Mouse (Mus musculus): ENCODE results near the gene Ptges. TPM values are rescaled to one million over a fixed set of nuclear protein-coding genes. Genes with fewer than 3 reads are reported as not detected.

Gene Ptges
- polyA plus RNA-seq, 1 experiment = 3.9 TPM

DNA sequence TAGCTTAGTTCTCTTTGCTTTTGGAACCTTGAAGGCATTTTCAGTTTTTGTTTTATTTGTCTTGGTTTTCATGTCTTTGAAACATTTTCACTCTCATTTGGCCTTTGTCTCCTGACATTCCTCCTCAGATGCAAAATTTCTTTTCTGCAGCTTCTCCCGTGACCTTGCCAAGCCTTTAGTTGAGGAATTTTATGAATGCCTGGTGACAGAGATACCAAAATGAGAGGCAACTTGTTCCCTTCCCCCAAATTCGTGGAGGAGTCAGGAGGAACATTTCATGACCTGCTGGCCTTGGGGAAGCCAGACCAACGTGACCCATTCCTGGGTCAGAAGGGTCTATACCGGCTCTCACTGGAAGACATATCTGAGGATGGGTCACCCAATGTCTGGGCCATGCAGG lies 23.0 kb downstream of the Ptges start:
- Histone ChIP-seq H3K4me1 (ENCODE audit: control insufficient read depth, insufficient read depth, low read length) (peaks cover 3% of the 10 kb centered on the region), H3K27me3 (ENCODE audit: control insufficient read depth, insufficient read depth, low read length) (no peaks in the 10 kb centered on the region), H3K36me3 (ENCODE audit: control insufficient read depth, insufficient read depth, low read length) (no peaks in the 10 kb centered on the region), H3K27ac (ENCODE audit: control insufficient read depth, insufficient read depth, low read depth, low read length) (no peak overlapping the region), H3K4me3 (ENCODE audit: control insufficient read depth, low read depth, low read length) (no peak overlapping the region)
- no peak for TF ChIP-seq CTCF (IDR thresholded peaks at IDR 0.05; ENCODE audit: control insufficient read depth, insufficient read depth, insufficient replicate concordance, low read depth, low read length)
- TF ChIP-seq POLR2A (IDR thresholded peaks at IDR 0.05; ENCODE audit: control insufficient read depth, low read depth, low read length) = no peak

DNA sequence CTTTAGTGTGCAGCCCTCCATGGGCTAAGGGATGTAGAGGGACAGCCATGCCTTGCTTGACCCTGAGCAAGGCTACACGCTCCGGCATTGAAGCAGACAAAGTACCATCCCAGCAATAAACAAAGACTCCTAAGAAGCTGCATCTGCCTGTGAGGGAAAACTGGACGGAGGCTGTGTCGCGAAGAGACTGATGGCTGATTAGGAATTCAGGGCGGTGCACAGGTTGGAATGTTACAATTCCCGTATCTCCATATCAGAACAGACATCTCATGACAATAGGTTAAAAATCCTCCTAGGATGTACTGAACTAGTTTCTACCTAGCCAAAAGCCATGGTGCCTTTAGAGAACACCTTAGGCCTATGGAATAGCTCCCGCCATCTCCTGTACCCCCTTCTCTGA lies 23.8 kb downstream of the Ptges start:
- H3K4me3 ChIP-seq (ENCODE audit: control insufficient read depth, low read depth, low read length) = no peak overlapping the region
- no peaks in the 10 kb centered on the region for H3K36me3 ChIP-seq (ENCODE audit: control insufficient read depth, insufficient read depth, low read length)
- peaks cover 3% of the 10 kb centered on the region for H3K4me1 ChIP-seq (ENCODE audit: control insufficient read depth, insufficient read depth, low read length)
- no peak overlapping the region for H3K27ac ChIP-seq (ENCODE audit: control insufficient read depth, insufficient read depth, low read depth, low read length)
- no peaks in the 10 kb centered on the region for H3K27me3 ChIP-seq (ENCODE audit: control insufficient read depth, insufficient read depth, low read length)
- TF ChIP-seq POLR2A (IDR thresholded peaks at IDR 0.05; ENCODE audit: control insufficient read depth, low read depth, low read length) = no peak
- TF ChIP-seq CTCF (IDR thresholded peaks at IDR 0.05; ENCODE audit: control insufficient read depth, insufficient read depth, insufficient replicate concordance, low read depth, low read length) = no peak

DNA sequence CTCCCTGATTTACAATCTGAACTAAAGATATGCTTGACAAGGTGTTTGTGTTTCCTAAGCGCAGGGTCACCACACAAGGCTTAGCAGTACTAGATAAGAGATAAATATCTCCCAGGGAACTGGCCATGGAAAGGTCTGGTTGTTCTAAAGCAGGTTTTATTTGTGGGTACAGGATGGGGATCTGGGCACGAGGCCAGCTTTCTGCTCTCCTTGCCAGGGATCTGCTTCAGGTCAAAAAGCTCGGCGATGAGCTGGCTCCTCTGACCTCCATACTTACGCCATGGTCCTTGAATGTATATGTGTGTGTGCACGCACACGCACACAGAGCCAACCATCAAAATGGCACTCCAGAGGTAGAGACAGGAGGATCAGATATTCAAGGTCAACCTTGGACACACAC lies 24.7 kb downstream of the Ptges start:
- Histone ChIP-seq H3K4me3 (ENCODE audit: control insufficient read depth, low read depth, low read length) (no peak overlapping the region), H3K27ac (ENCODE audit: control insufficient read depth, insufficient read depth, low read depth, low read length) (no peak overlapping the region), H3K36me3 (ENCODE audit: control insufficient read depth, insufficient read depth, low read length) (no peaks in the 10 kb centered on the region), H3K4me1 (ENCODE audit: control insufficient read depth, insufficient read depth, low read length) (peaks cover 3% of the 10 kb centered on the region), H3K27me3 (ENCODE audit: control insufficient read depth, insufficient read depth, low read length) (no peaks in the 10 kb centered on the region)
- TF ChIP-seq POLR2A (IDR thresholded peaks at IDR 0.05; ENCODE audit: control insufficient read depth, low read depth, low read length) = no peak
- no peak for TF ChIP-seq CTCF (IDR thresholded peaks at IDR 0.05; ENCODE audit: control insufficient read depth, insufficient read depth, insufficient replicate concordance, low read depth, low read length)

DNA sequence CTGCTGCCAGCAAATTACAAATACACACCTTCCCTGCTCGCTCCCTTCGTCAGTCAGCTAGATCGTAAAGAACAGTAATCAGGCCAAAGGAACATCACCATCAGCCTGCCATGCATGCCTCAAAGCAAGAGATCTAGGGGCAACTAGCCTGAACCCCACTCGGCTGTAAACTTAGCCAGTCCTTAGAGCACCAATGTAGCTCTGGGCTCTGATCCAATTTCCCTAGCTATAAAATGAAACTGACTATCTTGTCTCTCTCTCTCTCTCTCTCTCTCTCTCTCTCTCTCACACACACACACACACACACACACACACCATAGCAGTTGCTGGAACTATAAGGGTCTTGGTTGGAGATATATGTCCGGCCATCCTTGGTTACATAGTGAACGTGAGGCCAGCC lies 25.4 kb downstream of the Ptges start:
- TF ChIP-seq POLR2A (IDR thresholded peaks at IDR 0.05; ENCODE audit: control insufficient read depth, low read depth, low read length) (no peak), CTCF (IDR thresholded peaks at IDR 0.05; ENCODE audit: control insufficient read depth, insufficient read depth, insufficient replicate concordance, low read depth, low read length) (no peak)
- no peak overlapping the region for H3K4me3 ChIP-seq (ENCODE audit: control insufficient read depth, low read depth, low read length)
- H3K36me3 ChIP-seq (ENCODE audit: control insufficient read depth, insufficient read depth, low read length) = no peaks in the 10 kb centered on the region
- H3K27ac ChIP-seq (ENCODE audit: control insufficient read depth, insufficient read depth, low read depth, low read length) = no peak overlapping the region
- no peaks in the 10 kb centered on the region for H3K27me3 ChIP-seq (ENCODE audit: control insufficient read depth, insufficient read depth, low read length)
- H3K4me1 ChIP-seq (ENCODE audit: control insufficient read depth, insufficient read depth, low read length) = peaks cover 3% of the 10 kb centered on the region

DNA sequence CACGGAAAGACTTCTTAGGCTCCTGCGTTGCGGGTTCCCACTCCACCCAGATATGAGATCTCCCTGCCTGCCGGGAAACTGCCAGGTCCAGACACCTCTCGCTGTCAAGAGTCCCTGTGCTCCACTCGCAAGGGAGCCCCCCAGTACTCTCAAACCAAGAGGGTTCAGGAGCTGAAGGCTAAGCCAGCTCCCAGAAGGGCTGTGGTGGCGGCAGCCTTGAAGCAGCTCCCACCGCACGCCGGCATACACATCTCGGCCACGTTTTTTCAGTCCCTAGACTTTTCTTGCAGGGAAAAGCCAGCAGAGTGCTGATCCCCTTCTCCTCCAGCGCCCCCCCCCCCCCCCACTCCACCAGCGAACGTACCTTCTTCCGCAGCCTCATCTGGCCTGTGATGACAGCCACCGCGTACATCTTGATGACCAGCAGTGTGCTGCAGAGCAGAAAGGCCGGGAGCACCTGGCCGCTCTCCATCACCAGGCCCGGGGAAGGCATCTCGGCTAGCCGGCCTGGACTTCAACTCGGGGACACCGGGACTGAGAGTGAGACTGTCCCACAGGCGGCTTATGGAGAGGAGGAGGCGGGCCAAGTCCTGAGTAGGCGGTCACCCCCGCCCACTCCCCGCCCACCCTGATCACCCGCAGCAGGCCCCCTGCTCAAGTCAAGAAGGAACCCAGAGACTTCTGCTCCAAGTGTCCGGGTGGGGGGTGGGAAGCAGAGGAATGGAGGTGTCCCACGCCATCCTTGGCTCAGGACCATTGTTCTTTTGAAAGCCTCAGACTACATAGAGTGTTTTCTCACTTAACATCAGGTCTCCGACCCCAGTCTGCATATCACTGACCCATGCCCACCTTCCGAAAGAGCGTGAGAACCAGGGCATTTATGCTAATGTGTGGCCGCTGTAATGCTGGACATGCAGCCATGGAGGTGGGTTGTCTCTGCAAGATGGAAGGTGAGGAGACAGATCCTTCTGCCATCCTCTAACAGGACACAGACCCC lies 26.6 kb downstream of the Ptges start:
- no peaks in the 10 kb centered on the region for H3K36me3 ChIP-seq (ENCODE audit: control insufficient read depth, insufficient read depth, low read length)
- H3K27ac ChIP-seq (ENCODE audit: control insufficient read depth, insufficient read depth, low read depth, low read length) = no peak overlapping the region
- H3K4me1 ChIP-seq (ENCODE audit: control insufficient read depth, insufficient read depth, low read length) = peaks cover 3% of the 10 kb centered on the region
- no peaks in the 10 kb centered on the region for H3K27me3 ChIP-seq (ENCODE audit: control insufficient read depth, insufficient read depth, low read length)
- TF ChIP-seq POLR2A (IDR thresholded peaks at IDR 0.05; ENCODE audit: control insufficient read depth, low read depth, low read length) (no peak), CTCF (IDR thresholded peaks at IDR 0.05; ENCODE audit: control insufficient read depth, insufficient read depth, insufficient replicate concordance, low read depth, low read length) (no peak)
- peak overlapping the region; percentile 67 for H3K4me3 ChIP-seq (ENCODE audit: control insufficient read depth, low read depth, low read length)

DNA sequence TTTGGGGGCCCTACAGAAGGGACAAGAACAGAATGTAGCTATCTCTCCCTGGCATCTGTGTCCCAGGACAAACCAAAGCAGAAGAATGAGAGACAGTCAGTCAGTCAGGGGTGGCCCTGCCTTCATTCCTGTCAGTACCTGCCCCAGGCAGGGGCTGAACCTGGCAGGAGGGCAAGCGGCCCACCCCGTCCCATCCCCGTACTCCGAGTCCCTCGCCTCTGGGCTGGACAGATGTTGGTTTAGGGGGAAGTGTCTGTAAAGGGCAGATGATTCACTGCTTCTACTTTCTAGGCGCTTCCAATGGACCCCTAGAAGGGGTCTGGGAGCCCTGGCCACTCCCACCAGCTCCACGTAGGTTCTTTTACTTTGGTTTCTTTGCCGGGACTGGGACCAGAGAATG lies 27.4 kb downstream of the Ptges start:
- Histone ChIP-seq H3K36me3 (ENCODE audit: control insufficient read depth, insufficient read depth, low read length) (no peaks in the 10 kb centered on the region), H3K27ac (ENCODE audit: control insufficient read depth, insufficient read depth, low read depth, low read length) (no peak overlapping the region), H3K4me1 (ENCODE audit: control insufficient read depth, insufficient read depth, low read length) (peaks cover 3% of the 10 kb centered on the region), H3K4me3 (ENCODE audit: control insufficient read depth, low read depth, low read length) (peak overlapping the region; percentile 67), H3K27me3 (ENCODE audit: control insufficient read depth, insufficient read depth, low read length) (no peaks in the 10 kb centered on the region)
- TF ChIP-seq POLR2A (IDR thresholded peaks at IDR 0.05; ENCODE audit: control insufficient read depth, low read depth, low read length) (no peak), CTCF (IDR thresholded peaks at IDR 0.05; ENCODE audit: control insufficient read depth, insufficient read depth, insufficient replicate concordance, low read depth, low read length) (no peak)

DNA sequence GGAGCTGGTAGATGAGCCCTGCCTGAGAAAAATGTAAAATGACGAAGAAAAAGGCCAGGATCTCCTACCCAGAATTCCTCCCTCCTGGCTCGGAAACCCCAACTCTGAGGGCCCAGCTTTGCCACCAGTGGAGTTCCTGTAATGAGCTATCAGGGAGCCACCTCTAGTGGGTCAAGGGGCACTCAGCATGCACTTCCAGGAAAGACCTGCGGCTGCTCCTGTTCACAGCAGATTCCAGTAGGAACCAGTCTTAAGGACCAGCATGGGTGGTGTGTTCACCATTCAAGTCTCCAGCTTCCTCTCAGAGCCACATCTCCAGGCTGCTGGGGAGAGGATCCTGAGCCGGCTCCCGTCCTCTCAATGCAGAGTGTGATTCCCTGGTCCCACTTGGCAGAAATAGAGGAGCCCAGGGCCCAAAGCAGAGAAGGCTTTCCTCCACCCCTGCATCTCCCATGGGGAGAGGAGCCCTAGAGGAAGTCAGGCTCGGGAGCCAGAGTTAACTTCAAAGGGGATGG lies 28.0 kb downstream of the Ptges start:
- Histone ChIP-seq H3K36me3 (ENCODE audit: control insufficient read depth, insufficient read depth, low read length) (no peaks in the 10 kb centered on the region), H3K4me3 (ENCODE audit: control insufficient read depth, low read depth, low read length) (peak overlapping the region; percentile 67; the same call in 1 of the 2 replicates), H3K27me3 (ENCODE audit: control insufficient read depth, insufficient read depth, low read length) (no peaks in the 10 kb centered on the region), H3K4me1 (ENCODE audit: control insufficient read depth, insufficient read depth, low read length) (peaks cover 3% of the 10 kb centered on the region), H3K27ac (ENCODE audit: control insufficient read depth, insufficient read depth, low read depth, low read length) (no peak overlapping the region)
- TF ChIP-seq POLR2A (IDR thresholded peaks at IDR 0.05; ENCODE audit: control insufficient read depth, low read depth, low read length) = no peak
- TF ChIP-seq CTCF (IDR thresholded peaks at IDR 0.05; ENCODE audit: control insufficient read depth, insufficient read depth, insufficient replicate concordance, low read depth, low read length) = no peak

Data from testis, adult 2 months (tissue).